ENCODE assay signal across 9 mouse cellular contexts in genomic region chr4:106630333-106631220, GRCm38 (mm10). TPM values are rescaled to one million over a fixed set of nuclear protein-coding genes. Genes with fewer than 3 reads are reported as not detected.
A peak's percentile ranks its signal among the peaks of the same experiment; 100 is the strongest.
DNase-seq lines count a peak whose midpoint lies in the region; ATAC-seq and TF ChIP-seq lines count a peak whose summit lies in the region.
"Had no signal": no experiment of that assay in that cellular context is flagged by ENCODE, and none has a peak within 500 bp of the region (broad histone marks: within the 10 kb centered on the region; RNA-seq: fewer than 3 reads in every experiment).

No protein-coding gene starts in this region.

- peak; percentile 38 to 69 for DNase-seq in heart, adult 2 months
- no peak for DNase-seq in heart, postnatal 25 days (ENCODE audit: low spot score)
- DNase-seq in layer of hippocampus, postnatal 36 days, result peak; percentile 87 to 88
- peak; percentile 71 for DNase-seq in mesoderm, embryonic 11.5 days (ENCODE audit: low read depth, low spot score)
- DNase-seq in spleen, adult 2 months (ENCODE audit: low read depth in 1 of 2, low spot score in 2 of 2), result peak; percentile 23 to 34

- H3K27ac ChIP-seq in heart, adult 2 months, result no peak overlapping the region
- no peak overlapping the region for H3K27ac ChIP-seq in bone marrow, adult 2 months (ENCODE audit: control insufficient read depth, insufficient read depth, low read depth, low read length, poor library complexity)
- H3K27ac ChIP-seq in embryonic facial prominence, embryonic 13.5 days, result peak overlapping the region; percentile 72
- peak overlapping the region; percentile 62; the same call in 1 of the 2 replicates for H3K27ac ChIP-seq in hindbrain, embryonic 12.5 days
- no peak overlapping the region for H3K27ac ChIP-seq in spleen, adult 2 months (ENCODE audit: insufficient read depth, low read length)

- no peaks in the 10 kb centered on the region for H3K9me3 ChIP-seq in embryonic facial prominence, embryonic 13.5 days
- no peaks in the 10 kb centered on the region for H3K9me3 ChIP-seq in hindbrain, embryonic 12.5 days (replicated peaks)

- H3K27me3 ChIP-seq in heart, adult 2 months (ENCODE audit: control insufficient read depth, insufficient read depth, low read length), result no peaks in the 10 kb centered on the region
- H3K27me3 ChIP-seq in embryonic facial prominence, embryonic 13.5 days, result peaks cover 7% of the 10 kb centered on the region
- peaks cover 9% of the 10 kb centered on the region for H3K27me3 ChIP-seq in hindbrain, embryonic 12.5 days
- no peaks in the 10 kb centered on the region for H3K27me3 ChIP-seq in spleen, adult 2 months (ENCODE audit: control insufficient read depth, insufficient read depth, low read length)

- TF ChIP-seq CTCF in heart, adult 2 months (IDR thresholded peaks at IDR 0.05), result no peak; the same call in 1 of the 2 replicates
- TF ChIP-seq CTCF in bone marrow, adult 2 months (IDR thresholded peaks at IDR 0.05; ENCODE audit: control insufficient read depth, insufficient read depth, low read length), result 0 out of 2 replicates have a peak, but pooled peaks have one; percentile 8
- TF ChIP-seq CTCF in spleen, adult 2 months (IDR thresholded peaks at IDR 0.05; ENCODE audit: extremely low read depth, insufficient read depth, insufficient read length, insufficient replicate concordance), result peak; percentile 54; the same call in 1 of the 2 replicates

- 33% methylated on average over 14 of the region's 14 CpGs for WGBS in heart, adult 2 months
- WGBS in bone marrow, adult 2 months, result 39% methylated on average over 14 of the region's 14 CpGs
- WGBS in embryonic facial prominence, embryonic 13.5 days, result 18% methylated on average over 14 of the region's 14 CpGs
- 24% methylated on average over 14 of the region's 14 CpGs for WGBS in hindbrain, embryonic 12.5 days
- WGBS in spleen, adult 2 months, result 38% methylated on average over 14 of the region's 14 CpGs

- intact Hi-C loops in heart, adult 2 months (cut with DNase I), result loop anchor here (1.0 to 5.0 kb wide), 2 partner anchors 78 to 532 kb away; no protein-coding TSS in a partner anchor
- intact Hi-C loops in heart, postnatal 25 days (cut with DNase I), result loop anchor here (1.0 to 5.0 kb wide), 3 partner anchors 42 to 532 kb away; no protein-coding TSS in a partner anchor

- H3K79me2 ChIP-seq in heart, adult 2 months (replicated peaks; ENCODE audit: control insufficient read depth, insufficient read depth, low read length), result no peaks in the 10 kb centered on the region

- H3K9ac ChIP-seq in heart, adult 2 months (ENCODE audit: low read depth, low read length), result no peak overlapping the region
- H3K9ac ChIP-seq in embryonic facial prominence, embryonic 13.5 days, result peak overlapping the region; percentile 55; the same call in 1 of the 2 replicates
- H3K9ac ChIP-seq in hindbrain, embryonic 12.5 days, result no peak overlapping the region

- no peak for TF ChIP-seq EP300 in heart, adult 2 months (IDR thresholded peaks at IDR 0.05; ENCODE audit: insufficient read depth, low read depth, low read length)

- H3K4me1 ChIP-seq in heart, adult 2 months (ENCODE audit: control insufficient read depth, insufficient read depth, low read length), result no peaks in the 10 kb centered on the region
- H3K4me1 ChIP-seq in bone marrow, adult 2 months (ENCODE audit: control insufficient read depth, insufficient read depth, low read length), result no peaks in the 10 kb centered on the region
- H3K4me1 ChIP-seq in embryonic facial prominence, embryonic 13.5 days, result peaks cover 43% of the 10 kb centered on the region
- H3K4me1 ChIP-seq in hindbrain, embryonic 12.5 days, result peaks cover 21% of the 10 kb centered on the region
- no peaks in the 10 kb centered on the region for H3K4me1 ChIP-seq in spleen, adult 2 months (ENCODE audit: control insufficient read depth, insufficient read depth, insufficient read length)

- ATAC-seq in embryonic facial prominence, embryonic 13.5 days (ENCODE audit: insufficient number of reproducible peaks, insufficient read depth, low FRiP score, low TSS enrichment, low read depth), result peak; percentile 70
- ATAC-seq in hindbrain, embryonic 12.5 days (ENCODE audit: low FRiP score), result peak; percentile 75

- H3K36me3 ChIP-seq in heart, adult 2 months (ENCODE audit: control insufficient read depth, insufficient read depth, low read length), result no peaks in the 10 kb centered on the region
- H3K36me3 ChIP-seq in embryonic facial prominence, embryonic 13.5 days, result no peaks in the 10 kb centered on the region
- no peaks in the 10 kb centered on the region for H3K36me3 ChIP-seq in hindbrain, embryonic 12.5 days
- H3K36me3 ChIP-seq in spleen, adult 2 months (ENCODE audit: control insufficient read depth, insufficient read depth, low read length), result no peaks in the 10 kb centered on the region

- TF ChIP-seq POLR2A in heart, adult 2 months (IDR thresholded peaks at IDR 0.05; ENCODE audit: insufficient read depth, low read depth, low read length), result no peak
- no peak for TF ChIP-seq POLR2A in bone marrow, adult 2 months (IDR thresholded peaks at IDR 0.05; ENCODE audit: borderline replicate concordance, control insufficient read depth, low read depth, low read length)
- TF ChIP-seq POLR2A in spleen, adult 2 months (IDR thresholded peaks at IDR 0.05; ENCODE audit: low read depth, low read length), result no peak

- no peak overlapping the region for H3K4me3 ChIP-seq in heart, adult 2 months
- no peak overlapping the region for H3K4me3 ChIP-seq in bone marrow, adult 2 months (replicated peaks; ENCODE audit: control insufficient read depth, low read depth, low read length)
- H3K4me3 ChIP-seq in embryonic facial prominence, embryonic 13.5 days, result no peak overlapping the region; the same call in 1 of the 2 replicates
- H3K4me3 ChIP-seq in hindbrain, embryonic 12.5 days, result no peak overlapping the region
- no peak overlapping the region for H3K4me3 ChIP-seq in spleen, adult 2 months (ENCODE audit: extremely low read depth, insufficient read depth, insufficient read length)

- peak overlapping the region; percentile 37 for H3K4me2 ChIP-seq in embryonic facial prominence, embryonic 13.5 days
- H3K4me2 ChIP-seq in hindbrain, embryonic 12.5 days (replicated peaks), result peak overlapping the region; percentile 26

RNA-seq across cellular contexts. Expression of gene Ttc22, which starts 8.3 kb away (rescaled TPM):
- not detected for total RNA-seq in heart, adult 2 months (2021)
- 0.15 and 0.21 TPM in 2 replicates for polyA plus RNA-seq in heart, adult 2 months (2012; rRNA removed)
- under 1 TPM in 1 of 2 experiments, not detected in 1; 0.08 TPM for total RNA-seq in heart, postnatal 25 days (2021)
- polyA plus RNA-seq in bone marrow, adult 2 months (2011; ENCODE audit: insufficient read depth, insufficient read length, low replicate concordance, missing spikeins), result not detected in 2 replicates
- 1.8 TPM in 2 replicates for polyA plus RNA-seq in embryonic facial prominence, embryonic 13.5 days (2015; fragmentation: Nextera tagmentation; extraction: Ambion mirVana)
- 0.68 and 0.83 TPM in 2 replicates for polyA plus RNA-seq in hindbrain, embryonic 12.5 days (2016; fragmentation: Nextera tagmentation; extraction: Ambion mirVana)
- total RNA-seq in layer of hippocampus, postnatal 36 days (2021), result under 1 TPM; 0.51 to 0.60 TPM
- polyA plus RNA-seq in spleen, adult 2 months (2012; rRNA removed), result 0.06 and 0.11 TPM in 2 replicates
- total RNA-seq: neutrophil, adult 5-6 weeks had no signal

RNA-seq across cellular contexts. Expression of gene Lexm, which starts 13.5 kb away (rescaled TPM):
- not detected for total RNA-seq in heart, adult 2 months (2021)
- not detected in 2 replicates for polyA plus RNA-seq in heart, adult 2 months (2012; rRNA removed)
- not detected for total RNA-seq in heart, postnatal 25 days (2021)
- not detected in 2 replicates for polyA plus RNA-seq in bone marrow, adult 2 months (2011; ENCODE audit: insufficient read depth, insufficient read length, low replicate concordance, missing spikeins)
- polyA plus RNA-seq in embryonic facial prominence, embryonic 13.5 days (2015; fragmentation: Nextera tagmentation; extraction: Ambion mirVana), result not detected in 2 replicates
- 0.29 and 0.70 TPM in 2 replicates for polyA plus RNA-seq in hindbrain, embryonic 12.5 days (2016; fragmentation: Nextera tagmentation; extraction: Ambion mirVana)
- not detected for total RNA-seq in layer of hippocampus, postnatal 36 days (2021)
- polyA plus RNA-seq in spleen, adult 2 months (2012; rRNA removed), result not detected in 2 replicates
- total RNA-seq: neutrophil, adult 5-6 weeks had no signal

RNA-seq across cellular contexts. Expression of gene Pars2, which starts 20.3 kb away (rescaled TPM):
- total RNA-seq in heart, adult 2 months (2021), result 1 to 10 TPM; 4.9 to 5.9 TPM
- 6.7 and 11.5 TPM in 2 replicates for polyA plus RNA-seq in heart, adult 2 months (2012; rRNA removed)
- total RNA-seq in heart, postnatal 25 days (2021), result 1 to 10 TPM; 4.2 to 5.6 TPM
- polyA plus RNA-seq in bone marrow, adult 2 months (2011; ENCODE audit: insufficient read depth, insufficient read length, low replicate concordance, missing spikeins), result 1.9 and 4.0 TPM in 2 replicates
- 14.6 and 14.8 TPM in 2 replicates for polyA plus RNA-seq in embryonic facial prominence, embryonic 13.5 days (2015; fragmentation: Nextera tagmentation; extraction: Ambion mirVana)
- polyA plus RNA-seq in hindbrain, embryonic 12.5 days (2016; fragmentation: Nextera tagmentation; extraction: Ambion mirVana), result 10.6 and 11.7 TPM in 2 replicates
- total RNA-seq in layer of hippocampus, postnatal 36 days (2021), result 1 to 10 TPM; 5.3 to 7.1 TPM
- 7.6 and 10.8 TPM in 2 replicates for polyA plus RNA-seq in spleen, adult 2 months (2012; rRNA removed)

RNA-seq across cellular contexts. Expression of gene Ttc4, which starts 48.2 kb away (rescaled TPM):
- total RNA-seq in heart, adult 2 months (2021), result 10 to 100 TPM; 16.9 to 18.5 TPM
- 28.7 and 43.8 TPM in 2 replicates for polyA plus RNA-seq in heart, adult 2 months (2012; rRNA removed)
- 10 to 100 TPM; 17.0 to 17.3 TPM for total RNA-seq in heart, postnatal 25 days (2021)
- polyA plus RNA-seq in bone marrow, adult 2 months (2011; ENCODE audit: insufficient read depth, insufficient read length, low replicate concordance, missing spikeins), result 19.7 and 38.1 TPM in 2 replicates
- 104 and 106 TPM in 2 replicates for polyA plus RNA-seq in embryonic facial prominence, embryonic 13.5 days (2015; fragmentation: Nextera tagmentation; extraction: Ambion mirVana)
- polyA plus RNA-seq in hindbrain, embryonic 12.5 days (2016; fragmentation: Nextera tagmentation; extraction: Ambion mirVana), result 97.6 and 99.6 TPM in 2 replicates
- total RNA-seq in layer of hippocampus, postnatal 36 days (2021), result 10 to 100 TPM; 50.1 to 50.3 TPM
- 34.7 and 37.6 TPM in 2 replicates for polyA plus RNA-seq in spleen, adult 2 months (2012; rRNA removed)

Comparison
In these comparisons a context has a peak if more than half of its experiments do, and no peak if none do; other contexts are left out.
1. H3K27ac ChIP-seq: peak in embryonic facial prominence, embryonic 13.5 days (single experiment) and hindbrain, embryonic 12.5 days (single experiment); none in heart, adult 2 months (single experiment), bone marrow, adult 2 months (single experiment) and spleen, adult 2 months (single experiment).